Mouse (Mus musculus) forebrain, embryonic 11.5 days (tissue): ENCODE measurements at regions not wholly inside any gene's neighbourhood (a gene's known extent, or its start where the extent isn't known, plus 50 kb on each side); places are given as distances from the start of the nearest gene placed in this dataset.

Source experiments
- ATAC-seq: fragments of 200-750 bp; cut with Nextera tagmentation; replicated peaks from 2 replicates; pipeline ENCODE4 v1.8.0; 2017; ENCODE audit warnings: moderate TSS enrichment; ENCODE audit not compliant: low FRiP score
- DNase-seq: peaks from one replicate; pipeline ENCODE4 v3.0.0-alpha.2; 2017; ENCODE audit warnings: low spot score
- H3K27ac ChIP-seq: fragments of 300-500 bp; sonication (generic); 2 replicates; pipeline ENCODE4 v1.5.1; 2014; ENCODE audit warnings: low read depth, low read length
- H3K27me3 ChIP-seq: fragments of 300-500 bp; sonication (generic); 2 replicates; pipeline ENCODE4 v1.6.1; 2014; ENCODE audit warnings: mild to moderate bottlenecking, low read length, mixed read lengths; ENCODE audit not compliant: control insufficient read depth, insufficient read depth
- H3K36me3 ChIP-seq: fragments of 300-500 bp; sonication (generic); 2 replicates; pipeline ENCODE4 v1.6.1; 2014; ENCODE audit warnings: mild to moderate bottlenecking, low read length, moderate library complexity, mixed read lengths; ENCODE audit not compliant: control insufficient read depth, insufficient read depth
- H3K4me1 ChIP-seq: fragments of 300-500 bp; sonication (generic); replicated peaks from 2 replicates; pipeline ENCODE4 v1.6.1; 2014; ENCODE audit warnings: low read length, mixed read lengths; ENCODE audit not compliant: control insufficient read depth, insufficient read depth
- H3K4me2 ChIP-seq: fragments of 300-500 bp; sonication (generic); 2 replicates; pipeline ENCODE4 v1.6.1; 2014; ENCODE audit warnings: low read depth, mild to moderate bottlenecking, low read length, moderate library complexity, mixed read lengths; ENCODE audit not compliant: severe bottlenecking
- H3K4me3 ChIP-seq: fragments of 300-500 bp; sonication (generic); 2 replicates; pipeline ENCODE4 v1.5.1; 2014; ENCODE audit warnings: low read depth, low read length
- H3K9ac ChIP-seq: fragments of 300-500 bp; sonication (generic); 2 replicates; pipeline ENCODE4 v1.6.1; 2014; ENCODE audit warnings: low read length
- H3K9me3 ChIP-seq: fragments of 300-500 bp; sonication (generic); 2 replicates; pipeline ENCODE4 v1.6.1; 2016; ENCODE audit warnings: low read length, mixed read lengths; ENCODE audit not compliant: control insufficient read depth
- WGBS: fragments of 180-500 bp; shearing (Covaris S2); extraction: QIAGEN DNeasy Blood & Tissue Kit; methylation state at CpG from one replicate; pipeline ENCODE4 v1.1.7; 2014; 5-methylcytosine and 5-hydroxymethylcytosine counted together

- no peaks in the 10 kb centered on the region; the same call in 1 of the 2 replicates for H3K27me3 ChIP-seq
- no peaks in the 10 kb centered on the region for H3K36me3 ChIP-seq
- no peaks in the 10 kb centered on the region for H3K9me3 ChIP-seq
- WGBS, result 89% methylated on average over 4 of the region's 4 CpGs
- no peak overlapping the region for H3K4me2 ChIP-seq
- ATAC-seq (no peak), DNase-seq (no peak)
- no peaks in the 10 kb centered on the region; the same call in 1 of the 2 replicates for H3K4me1 ChIP-seq
- no peak overlapping the region for H3K9ac ChIP-seq
- no peak overlapping the region for H3K4me3 ChIP-seq
- no peak overlapping the region for H3K27ac ChIP-seq
These were observed 77.5 kb upstream of the Gadd45a start for GRCm38 (mm10) chr6:67114753-67115152.

- peak overlapping the region; percentile 28; the same call in 1 of the 2 replicates for H3K9ac ChIP-seq
- no peak overlapping the region for H3K27ac ChIP-seq
- H3K36me3 ChIP-seq, result no peaks in the 10 kb centered on the region
- H3K4me3 ChIP-seq, result peak overlapping the region; percentile 11
- DNase-seq (peak; percentile 54), ATAC-seq (peak; percentile 40)
- H3K27me3 ChIP-seq, result no peaks in the 10 kb centered on the region; the same call in 1 of the 2 replicates
- peak overlapping the region; percentile 51 for H3K4me2 ChIP-seq
- no peaks in the 10 kb centered on the region for H3K9me3 ChIP-seq
- H3K4me1 ChIP-seq, result no peaks in the 10 kb centered on the region; the same call in 1 of the 2 replicates
- 11% methylated on average over 26 of the region's 26 CpGs for WGBS
These were observed 76.5 kb upstream of the Gadd45a start for GRCm38 (mm10) chr6:67113686-67114278.

GRCm38 (mm10) chr6:67113261-67113660, 76.0 kb upstream of the Gadd45a start:
- no peaks in the 10 kb centered on the region; the same call in 1 of the 2 replicates for H3K27me3 ChIP-seq
- H3K4me2 ChIP-seq, result no peak overlapping the region
- no peak overlapping the region for H3K4me3 ChIP-seq

GRCm38 (mm10) chr6:67112311-67112710, 75.1 kb upstream of the Gadd45a start:
- Histone ChIP-seq H3K27ac (no peak overlapping the region), H3K4me2 (no peak overlapping the region), H3K9me3 (no peaks in the 10 kb centered on the region), H3K4me1 (no peaks in the 10 kb centered on the region; the same call in 1 of the 2 replicates), H3K27me3 (no peaks in the 10 kb centered on the region; the same call in 1 of the 2 replicates), H3K36me3 (no peaks in the 10 kb centered on the region), H3K9ac (no peak overlapping the region), H3K4me3 (no peak overlapping the region)
- ATAC-seq, result 0 out of 2 replicates have a peak, but pooled peaks have one; percentile 4
- 38% methylated on average over 6 of the region's 6 CpGs for WGBS
- no peak for DNase-seq

More at GRCm38 (mm10) chr6:67113261-67113660, 76.0 kb upstream of the Gadd45a start:
- Histone ChIP-seq H3K4me1 (no peaks in the 10 kb centered on the region; the same call in 1 of the 2 replicates), H3K27ac (no peak overlapping the region), H3K36me3 (no peaks in the 10 kb centered on the region), H3K9me3 (no peaks in the 10 kb centered on the region), H3K9ac (no peak overlapping the region)
- 61% methylated on average over 4 of the region's 4 CpGs for WGBS
- DNase-seq (no peak), ATAC-seq (no peak)

GRCm38 (mm10) chr6:67111581-67111980, 74.3 kb upstream of the Gadd45a start:
- Histone ChIP-seq H3K27ac (no peak overlapping the region), H3K27me3 (no peaks in the 10 kb centered on the region; the same call in 1 of the 2 replicates), H3K4me1 (no peaks in the 10 kb centered on the region; the same call in 1 of the 2 replicates), H3K36me3 (no peaks in the 10 kb centered on the region), H3K9me3 (no peaks in the 10 kb centered on the region), H3K9ac (no peak overlapping the region), H3K4me3 (no peak overlapping the region), H3K4me2 (no peak overlapping the region)
- WGBS, result 66% methylated on average over 2 of the region's 2 CpGs
- ATAC-seq (no peak), DNase-seq (no peak)

- DNase-seq (no peak), ATAC-seq (no peak)
- Histone ChIP-seq H3K27ac (no peak overlapping the region), H3K4me3 (no peak overlapping the region), H3K36me3 (no peaks in the 10 kb centered on the region), H3K9me3 (no peaks in the 10 kb centered on the region), H3K27me3 (no peaks in the 10 kb centered on the region; the same call in 1 of the 2 replicates), H3K9ac (no peak overlapping the region), H3K4me1 (no peaks in the 10 kb centered on the region; the same call in 1 of the 2 replicates), H3K4me2 (no peak overlapping the region)
- WGBS, result 86% methylated on average over 1 of the region's 1 CpGs
These were observed 73.1 kb upstream of the Gadd45a start for GRCm38 (mm10) chr6:67110391-67110790.

GRCm38 (mm10) chr6:67109774-67110173, 72.5 kb upstream of the Gadd45a start:
- Histone ChIP-seq H3K36me3 (no peaks in the 10 kb centered on the region), H3K27ac (no peak overlapping the region), H3K4me3 (no peak overlapping the region), H3K9me3 (no peaks in the 10 kb centered on the region), H3K27me3 (no peaks in the 10 kb centered on the region; the same call in 1 of the 2 replicates), H3K9ac (no peak overlapping the region), H3K4me2 (no peak overlapping the region), H3K4me1 (no peaks in the 10 kb centered on the region; the same call in 1 of the 2 replicates)
- ATAC-seq, result no peak
- no peak for DNase-seq
- 71% methylated on average over 4 of the region's 4 CpGs for WGBS

- no peak overlapping the region for H3K9ac ChIP-seq
- H3K36me3 ChIP-seq, result no peaks in the 10 kb centered on the region
- no peak for DNase-seq
- ATAC-seq, result no peak
- H3K9me3 ChIP-seq, result no peaks in the 10 kb centered on the region
- H3K4me3 ChIP-seq, result no peak overlapping the region
- H3K4me2 ChIP-seq, result no peak overlapping the region
- WGBS, result 82% methylated on average over 4 of the region's 4 CpGs
- no peaks in the 10 kb centered on the region for H3K27me3 ChIP-seq
- no peaks in the 10 kb centered on the region for H3K4me1 ChIP-seq
- no peak overlapping the region for H3K27ac ChIP-seq
These were observed 70.3 kb upstream of the Gadd45a start for GRCm38 (mm10) chr6:67107517-67107916.

- WGBS, result 85% methylated on average over 2 of the region's 2 CpGs
- no peaks in the 10 kb centered on the region for H3K36me3 ChIP-seq
These were observed 69.2 kb upstream of the Gadd45a start for GRCm38 (mm10) chr6:67106493-67106892.

More at GRCm38 (mm10) chr6:67106493-67106892, 69.2 kb upstream of the Gadd45a start:
- H3K9me3 ChIP-seq, result no peaks in the 10 kb centered on the region
- H3K9ac ChIP-seq, result no peak overlapping the region
- no peaks in the 10 kb centered on the region for H3K4me1 ChIP-seq
- DNase-seq (no peak), ATAC-seq (no peak)
- no peak overlapping the region for H3K27ac ChIP-seq
- no peak overlapping the region for H3K4me2 ChIP-seq
- H3K27me3 ChIP-seq, result no peaks in the 10 kb centered on the region
- H3K4me3 ChIP-seq, result no peak overlapping the region
